Comparison of ENCODE assay signal across 32 mouse cellular contexts in the genomic region with DNA sequence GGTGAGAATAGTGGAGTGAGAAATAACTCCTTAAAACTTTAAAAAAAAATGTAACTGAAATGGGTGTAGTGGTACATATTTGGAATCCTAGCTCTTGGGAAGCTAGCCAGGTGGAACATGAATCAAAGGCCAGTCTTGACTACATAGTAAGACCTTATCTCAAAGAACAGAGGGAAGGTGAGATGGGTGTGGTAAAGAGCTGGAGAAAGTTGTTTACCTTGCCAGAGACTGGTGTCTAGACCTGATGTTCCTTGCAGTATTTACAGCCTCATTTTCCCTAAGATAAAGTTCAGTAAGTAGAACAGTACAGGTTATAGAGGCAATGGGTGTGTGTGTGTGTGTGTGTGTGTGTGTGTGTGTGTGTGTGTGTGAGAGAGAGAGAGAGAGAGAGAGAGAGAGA. TPM values are rescaled to one million over a fixed set of nuclear protein-coding genes. Genes with fewer than 3 reads are reported as not detected.
A peak's percentile ranks its signal among the peaks of the same experiment; 100 is the strongest.
DNase-seq lines count a peak whose midpoint lies in the region; ATAC-seq and TF ChIP-seq lines count a peak whose summit lies in the region.
"Had no signal": no experiment of that assay in that cellular context is flagged by ENCODE, and none has a peak within 500 bp of the region (broad histone marks: within the 10 kb centered on the region; RNA-seq: fewer than 3 reads in every experiment).

No protein-coding gene starts in this region.

- TF ChIP-seq CTCF in MEL (IDR thresholded peaks at IDR 0.05 in 2 of 3, conservative IDR thresholded peaks at IDR 0.05 in 1 of 3; ENCODE audit: control insufficient read depth in 1 of 3, insufficient read depth in 1 of 3, low read depth in 2 of 3, low read length in 3 of 3, poor library complexity in 1 of 3, severe bottlenecking in 1 of 3), result no peak

- no peaks in the 10 kb centered on the region for H3K4me1 ChIP-seq in liver, embryonic 16.5 days (ENCODE audit: control insufficient read depth, low read depth, low read length)
- no peaks in the 10 kb centered on the region for H3K4me1 ChIP-seq in liver, embryonic 12.5 days
- H3K4me1 ChIP-seq in MEL (ENCODE audit: control insufficient read depth in 1 of 2, insufficient read depth in 2 of 2, low read length in 2 of 2), result no peaks in the 10 kb centered on the region
- H3K4me1 ChIP-seq: embryonic facial prominence, embryonic 10.5 days; embryonic facial prominence, embryonic 13.5 days; forebrain, embryonic 12.5 days; forebrain, embryonic 15.5 days; heart, embryonic 10.5 days; heart, embryonic 13.5 days had no signal

- H3K4me2 ChIP-seq in liver, embryonic 16.5 days (ENCODE audit: low read depth, low read length), result no peak overlapping the region
- H3K4me2 ChIP-seq in liver, embryonic 12.5 days, result no peak overlapping the region
- H3K4me2 ChIP-seq: embryonic facial prominence, embryonic 13.5 days; forebrain, embryonic 12.5 days; forebrain, embryonic 15.5 days; heart, embryonic 13.5 days; hindbrain, embryonic 14.5 days had no signal

- H3K27me3 ChIP-seq in liver, embryonic 16.5 days (ENCODE audit: control insufficient read depth, insufficient read depth, low read depth, low read length), result no peaks in the 10 kb centered on the region
- H3K27me3 ChIP-seq in liver, embryonic 12.5 days (replicated peaks), result no peaks in the 10 kb centered on the region
- H3K27me3 ChIP-seq in MEL (ENCODE audit: control insufficient read depth in 1 of 2, insufficient read depth in 2 of 2, low read length in 2 of 2), result no peaks in the 10 kb centered on the region
- H3K27me3 ChIP-seq: CH12.LX; embryonic facial prominence, embryonic 13.5 days; forebrain, embryonic 12.5 days; forebrain, embryonic 15.5 days; heart, embryonic 13.5 days had no signal

- H3K9me3 ChIP-seq in liver, embryonic 16.5 days (replicated peaks; ENCODE audit: control insufficient read depth, low read length), result no peaks in the 10 kb centered on the region
- no peaks in the 10 kb centered on the region for H3K9me3 ChIP-seq in liver, embryonic 12.5 days (replicated peaks)
- no peaks in the 10 kb centered on the region for H3K9me3 ChIP-seq in MEL (replicated peaks; ENCODE audit: insufficient read depth, low read length)
- H3K9me3 ChIP-seq: embryonic facial prominence, embryonic 10.5 days; embryonic facial prominence, embryonic 13.5 days; forebrain, embryonic 12.5 days; forebrain, embryonic 15.5 days; G1E; heart, embryonic 10.5 days; heart, embryonic 13.5 days had no signal

- H3K9ac ChIP-seq in liver, embryonic 16.5 days (ENCODE audit: low read depth, low read length), result no peak overlapping the region
- H3K9ac ChIP-seq in liver, embryonic 12.5 days, result no peak overlapping the region
- no peak overlapping the region for H3K9ac ChIP-seq in MEL (ENCODE audit: control insufficient read depth, low read depth, low read length, poor library complexity, severe bottlenecking)
- H3K9ac ChIP-seq: embryonic facial prominence, embryonic 13.5 days; forebrain, embryonic 12.5 days; forebrain, embryonic 15.5 days; heart, embryonic 13.5 days; hindbrain, embryonic 14.5 days had no signal

- peak; percentile 21 for DNase-seq in MEL (ENCODE audit: low read depth, low spot score)
- peak; percentile 54 for DNase-seq in large intestine, adult 2 months (ENCODE audit: low read depth, low spot score)
- no peak for DNase-seq in cerebellum, postnatal 36 days
- no peak for DNase-seq in embryo, embryonic 10 days (ENCODE audit: low spot score)
- DNase-seq: adrenal gland, adult 8-10 months; adrenal gland, postnatal 25 days; B cell, adult 2 months; cerebellum, adult 11-12 months; cerebellum, adult 8-10 months; cerebellum, postnatal 10 days; gastrocnemius, postnatal 10 days; gastrocnemius, postnatal 36 days; heart, adult 2 months; heart, postnatal 14 days; heart, postnatal 4 days had no signal

- no peak for TF ChIP-seq POLR2A in MEL (IDR thresholded peaks at IDR 0.05; ENCODE audit: control insufficient read depth in 1 of 2, insufficient read depth in 1 of 2, low read depth in 1 of 2, low read length in 2 of 2, poor library complexity in 1 of 2)

- peak; percentile 41; the same call in 1 of the 2 replicates for ATAC-seq in liver, embryonic 16.5 days (ENCODE audit: low read depth)
- ATAC-seq in liver, embryonic 12.5 days, result no peak
- ATAC-seq: activated CD4-positive, CD25-positive, alpha-beta regulatory T cell, adult 4 months; forebrain, embryonic 15.5 days; hindbrain, postnatal 0 days; inflammation-experienced regulatory T-cells, adult 6 months had no signal

- no peaks in the 10 kb centered on the region for H3K79me2 ChIP-seq in MEL (ENCODE audit: control insufficient read depth, insufficient read depth, low read length, poor library complexity)

- no peak for TF ChIP-seq EP300 in MEL (IDR thresholded peaks at IDR 0.05; ENCODE audit: low read depth in 1 of 2, low read length in 2 of 2)

- TF ChIP-seq RAD21 in MEL (IDR thresholded peaks at IDR 0.05; ENCODE audit: low read depth, low read length), result no peak

- no peak overlapping the region for H3K4me3 ChIP-seq in liver, embryonic 16.5 days (ENCODE audit: low read depth, low read length)
- H3K4me3 ChIP-seq in liver, embryonic 12.5 days, result no peak overlapping the region
- H3K4me3 ChIP-seq in MEL (ENCODE audit: control insufficient read depth in 1 of 2, insufficient read depth in 1 of 2, low read depth in 2 of 2, low read length in 2 of 2), result no peak overlapping the region
- H3K4me3 ChIP-seq: embryonic facial prominence, embryonic 10.5 days; embryonic facial prominence, embryonic 13.5 days; erythroblast, embryonic 14.5 days; forebrain, embryonic 12.5 days; forebrain, embryonic 15.5 days; heart, adult 2 months; heart, embryonic 10.5 days; heart, embryonic 13.5 days had no signal

- H3K36me3 ChIP-seq in liver, embryonic 16.5 days (ENCODE audit: control insufficient read depth, insufficient read depth), result peaks cover 11% of the 10 kb centered on the region
- peaks cover 51% of the 10 kb centered on the region for H3K36me3 ChIP-seq in liver, embryonic 12.5 days
- H3K36me3 ChIP-seq in MEL (ENCODE audit: control insufficient read depth in 1 of 2, insufficient read depth in 2 of 2, low read length in 2 of 2), result peaks cover 0 to 12% of the 10 kb centered on the region in 2 experiments; a peak in 2 of 4 replicates

- no peak overlapping the region for H3K27ac ChIP-seq in liver, embryonic 16.5 days (ENCODE audit: low read length)
- no peak overlapping the region for H3K27ac ChIP-seq in liver, embryonic 12.5 days
- H3K27ac ChIP-seq in MEL (ENCODE audit: control insufficient read depth, low read depth, low read length), result no peak overlapping the region
- H3K27ac ChIP-seq: embryonic facial prominence, embryonic 10.5 days; embryonic facial prominence, embryonic 13.5 days; forebrain, embryonic 12.5 days; forebrain, embryonic 15.5 days; heart, adult 2 months; heart, embryonic 10.5 days; heart, embryonic 13.5 days; hindbrain, embryonic 14.5 days; hindbrain, postnatal 0 days had no signal

TF ChIP-seq in MEL, 35 proteins besides CTCF, POLR2A, EP300 and RAD21:
- TF ChIP-seq TCF12 (IDR thresholded peaks at IDR 0.05; ENCODE audit: low read depth, low read length) (no peak), E2F4 (IDR thresholded peaks at IDR 0.05; ENCODE audit: borderline replicate concordance, low read depth, low read length) (no peak), SIN3A (IDR thresholded peaks at IDR 0.05; ENCODE audit: low read length) (no peak), UBTF (IDR thresholded peaks at IDR 0.05; ENCODE audit: borderline replicate concordance, insufficient read depth, low read depth, low read length) (no peak), MAFK (IDR thresholded peaks at IDR 0.05; ENCODE audit: borderline replicate concordance, low read depth, low read length) (no peak), JUND (IDR thresholded peaks at IDR 0.05; ENCODE audit: low read depth, low read length) (no peak), NRF1 (IDR thresholded peaks at IDR 0.05; ENCODE audit: insufficient read depth, low read depth, low read length, poor library complexity, severe bottlenecking) (no peak), ZNF384 (IDR thresholded peaks at IDR 0.05; ENCODE audit: low read depth, low read length) (no peak), HCFC1 (IDR thresholded peaks at IDR 0.05; ENCODE audit: low read depth, low read length) (no peak), TAL1 (IDR thresholded peaks at IDR 0.05; ENCODE audit: low read length) (no peak), ZKSCAN1 (IDR thresholded peaks at IDR 0.05; ENCODE audit: low read depth, low read length) (no peak), KAT2A (conservative IDR thresholded peaks at IDR 0.05; ENCODE audit: low read depth, low read length) (no peak)
TF ChIP-seq in MEL: peak in this region for 0.

RNA-seq across cellular contexts. Expression of gene Gpr75, which starts 12.7 kb away (rescaled TPM):
- polyA plus RNA-seq in liver, embryonic 16.5 days (2015; fragmentation: Nextera tagmentation; extraction: Ambion mirVana), result 0.04 TPM in 1 of 2 replicates, not detected in the other
- not detected in 2 replicates for polyA plus RNA-seq in liver, embryonic 12.5 days (2016; fragmentation: Nextera tagmentation; extraction: Ambion mirVana)
- 0.08 TPM in 1 of 2 replicates, not detected in the other for total RNA-seq in MEL (2012; rRNA removed)
- polyA plus RNA-seq in MEL (2012; ENCODE audit: insufficient read depth in 1 of 2, insufficient read length in 2 of 2, low read depth in 1 of 2, low replicate concordance in 2 of 2, missing spikeins in 1 of 2), result under 1 TPM in 1 of 2 experiments, not detected in 1; 0.08 TPM
- 0.03 and 0.10 TPM in 2 replicates for polyA plus RNA-seq in large intestine, adult 2 months (2012; rRNA removed)
- total RNA-seq: CH12.LX; G1E; granulocyte monocyte progenitor cell, adult 5-6 weeks had no signal
- polyA plus RNA-seq: activated CD4-positive, CD25-positive, alpha-beta regulatory T cell, adult 4 months; erythroblast, embryonic 14.5 days; G1E; heart, embryonic 16.5 days; inflammation-experienced regulatory T-cells, adult 6 months had no signal

RNA-seq across cellular contexts. Expression of gene Asb3, which starts 12.8 kb away (rescaled TPM):
- 11.2 and 12.0 TPM in 2 replicates for polyA plus RNA-seq in liver, embryonic 16.5 days (2015; fragmentation: Nextera tagmentation; extraction: Ambion mirVana)
- 15.3 and 16.2 TPM in 2 replicates for polyA plus RNA-seq in liver, embryonic 12.5 days (2016; fragmentation: Nextera tagmentation; extraction: Ambion mirVana)
- 13.8 and 14.3 TPM in 2 replicates for total RNA-seq in MEL (2012; rRNA removed)
- 1 to 10 TPM in 1 of 2 experiments, not detected in 1; 7.9 TPM for polyA plus RNA-seq in MEL (2012; ENCODE audit: insufficient read depth in 1 of 2, insufficient read length in 2 of 2, low read depth in 1 of 2, low replicate concordance in 2 of 2, missing spikeins in 1 of 2)
- 1.7 and 2.1 TPM in 2 replicates for polyA plus RNA-seq in large intestine, adult 2 months (2012; rRNA removed)

Comparison
In these comparisons a context has a peak if more than half of its experiments do, and no peak if none do; other contexts are left out.
1. DNase-seq: peak in MEL (single experiment) and large intestine, adult 2 months (single experiment); none in cerebellum, postnatal 36 days (0 of 2) and embryo, embryonic 10 days (single experiment).